ENCODE assay signal across 8 mouse cellular contexts in genomic region chr9:22307156-22307919, GRCm38 (mm10). TPM values are rescaled to one million over a fixed set of nuclear protein-coding genes. Genes with fewer than 3 reads are reported as not detected.
DNase-seq lines count a peak whose midpoint lies in the region; ATAC-seq and TF ChIP-seq lines count a peak whose summit lies in the region.

Zfp810 (minus strand) TSS chr9:22307648.

- H3K4me3 ChIP-seq in hindbrain, embryonic 12.5 days = peak within 1 kb of the TSS; percentile 92
- H3K4me3 ChIP-seq in lung, postnatal 0 days (ENCODE audit: low read depth, low read length) = peak within 1 kb of the TSS; percentile 92

- no peak for TF ChIP-seq CTCF in lung, postnatal 0 days (IDR thresholded peaks at IDR 0.05)

- no peak for TF ChIP-seq EP300 in lung, postnatal 0 days (IDR thresholded peaks at IDR 0.05)

- H3K4me2 ChIP-seq in hindbrain, embryonic 12.5 days (replicated peaks) = peak within 1 kb of the TSS; percentile 74
- peak within 1 kb of the TSS; percentile 89 for H3K4me2 ChIP-seq in lung, postnatal 0 days (replicated peaks; ENCODE audit: low read depth, low read length)

- H3K36me3 ChIP-seq in hindbrain, embryonic 12.5 days = peaks cover 30% of the 10 kb centered on the region
- H3K36me3 ChIP-seq in lung, postnatal 0 days (ENCODE audit: insufficient read depth, low read length) = peaks cover 5% of the 10 kb centered on the region; the same call in 1 of the 2 replicates

- ATAC-seq in hindbrain, embryonic 12.5 days (ENCODE audit: low FRiP score) = peak; percentile 99
- peak; percentile 100 for ATAC-seq in lung, postnatal 0 days

- DNase-seq in R1 (ENCODE audit: low read depth, low spot score) = peak; percentile 99
- peak; percentile 89 to 92 for DNase-seq in cerebellum, postnatal 25 days
- DNase-seq in frontal cortex, postnatal 14 days (ENCODE audit: low spot score in 2 of 2) = peak; percentile 91 to 93
- peak; percentile 91 to 93 for DNase-seq in layer of hippocampus, postnatal 10 days (ENCODE audit: low spot score in 2 of 2)
- peak; percentile 98 for DNase-seq in lung, postnatal 0 days (ENCODE audit: low spot score)
- DNase-seq in ovary, postnatal 10 days (ENCODE audit: low spot score) = peak; percentile 61
- peak; percentile 97 for DNase-seq in thymus, postnatal 0 days (ENCODE audit: low spot score)

- H3K9ac ChIP-seq in hindbrain, embryonic 12.5 days = peak within 1 kb of the TSS; percentile 97
- peak within 1 kb of the TSS; percentile 94 for H3K9ac ChIP-seq in lung, postnatal 0 days (replicated peaks; ENCODE audit: low read depth)

- peaks cover 16% of the 10 kb centered on the region for H3K4me1 ChIP-seq in hindbrain, embryonic 12.5 days
- no peaks in the 10 kb centered on the region for H3K4me1 ChIP-seq in lung, postnatal 0 days (ENCODE audit: insufficient read depth, low read depth, low read length)

- WGBS in hindbrain, embryonic 12.5 days = under 1% methylated on average over 56 of the region's 56 CpGs
- WGBS in lung, postnatal 0 days = under 1% methylated on average over 49 of the region's 56 CpGs

- H3K9me3 ChIP-seq in hindbrain, embryonic 12.5 days (replicated peaks) = peaks cover 11% of the 10 kb centered on the region
- H3K9me3 ChIP-seq in lung, postnatal 0 days (ENCODE audit: low read length) = no peaks in the 10 kb centered on the region

- H3K27ac ChIP-seq in hindbrain, embryonic 12.5 days = peak within 1 kb of the TSS; percentile 85
- peak within 1 kb of the TSS; percentile 82 for H3K27ac ChIP-seq in lung, postnatal 0 days (ENCODE audit: low read length)

- H3K27me3 ChIP-seq in hindbrain, embryonic 12.5 days = no peaks in the 10 kb centered on the region
- H3K27me3 ChIP-seq in lung, postnatal 0 days (replicated peaks; ENCODE audit: insufficient read depth, low read length) = no peaks in the 10 kb centered on the region

RNA-seq across cellular contexts. Expression of gene Zfp810, which starts in this region (rescaled TPM):
- 39.0 and 40.3 TPM in 2 replicates for polyA plus RNA-seq in hindbrain, embryonic 12.5 days (2016; fragmentation: Nextera tagmentation; extraction: Ambion mirVana)
- total RNA-seq in layer of hippocampus, postnatal 10 days (2021) = 10 to 100 TPM; 18.7 to 25.4 TPM
- polyA plus RNA-seq in lung, postnatal 0 days (2015; fragmentation: Nextera tagmentation; extraction: Ambion mirVana) = 13.6 and 15.3 TPM in 2 replicates
- 17.0 and 17.7 TPM in 2 replicates for polyA plus RNA-seq in thymus, postnatal 0 days (2015; fragmentation: Nextera tagmentation; extraction: Ambion mirVana)

Comparison
In these comparisons a context has a peak if more than half of its experiments do, and no peak if none do; other contexts are left out.
1. Peak in every context shown above with its lines: DNase-seq, ATAC-seq, H3K4me3 ChIP-seq and H3K27ac ChIP-seq.